ENCODE assay signal across 14 mouse cellular contexts in the genomic region with DNA sequence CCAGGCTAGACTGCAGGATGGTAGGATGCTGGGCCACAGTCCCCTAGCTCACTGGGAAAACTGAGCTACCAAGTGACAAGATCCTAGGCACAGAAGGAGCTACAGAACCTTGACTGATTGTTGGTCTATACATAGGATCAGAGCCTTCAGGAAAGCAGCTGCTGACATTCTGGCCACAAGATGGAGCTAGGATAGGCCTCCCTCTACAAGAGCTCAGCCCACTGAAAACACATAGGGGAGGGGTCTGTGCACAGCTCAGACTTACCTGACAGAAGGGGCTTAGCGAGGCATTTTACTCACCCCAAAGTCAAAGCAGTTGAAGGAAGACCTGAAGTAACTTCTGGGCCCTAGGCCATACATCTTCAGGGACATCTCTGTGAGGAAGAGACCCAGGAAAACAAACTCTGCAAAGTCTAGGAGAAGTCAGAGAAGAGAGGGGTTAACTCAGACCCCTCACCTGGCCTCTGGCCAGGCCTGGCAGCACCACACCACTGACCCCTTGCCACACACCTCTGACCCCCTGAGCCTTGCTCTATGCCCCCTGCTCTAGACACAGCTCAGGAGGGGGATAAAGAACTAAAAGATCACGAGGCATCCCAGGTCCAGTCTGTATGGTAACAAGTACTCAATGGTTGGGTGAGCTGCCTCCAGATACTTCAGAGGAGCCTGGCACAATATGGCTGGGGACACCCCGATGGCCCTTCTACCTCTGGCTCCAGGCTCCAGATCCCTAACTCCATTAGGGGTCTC.
DNase-seq lines count a peak whose midpoint lies in the region; ATAC-seq and TF ChIP-seq lines count a peak whose summit lies in the region.
"Had no signal": no experiment of that assay in that cellular context is flagged by ENCODE, and none has a peak within 500 bp of the region (broad histone marks: within the 10 kb centered on the region; RNA-seq: fewer than 3 reads in every experiment).

No protein-coding gene starts in this region.

- H3K9me3 ChIP-seq in heart, postnatal 0 days (replicated peaks; ENCODE audit: control insufficient read depth, low read length), result no peaks in the 10 kb centered on the region
- H3K9me3 ChIP-seq in midbrain, postnatal 0 days (ENCODE audit: low read length), result no peaks in the 10 kb centered on the region
- no peaks in the 10 kb centered on the region for H3K9me3 ChIP-seq in midbrain, embryonic 15.5 days
- H3K9me3 ChIP-seq: embryonic facial prominence, embryonic 13.5 days; forebrain, embryonic 10.5 days had no signal

- TF ChIP-seq CTCF in heart, postnatal 0 days (IDR thresholded peaks at IDR 0.05; ENCODE audit: low read depth), result peak; percentile 16; the same call in 1 of the 2 replicates
- peak; percentile 44 for TF ChIP-seq CTCF in midbrain, postnatal 0 days (IDR thresholded peaks at IDR 0.05)
- peak; percentile 5; the same call in 1 of the 2 replicates for TF ChIP-seq CTCF in brain, embryonic 14.5 days (IDR thresholded peaks at IDR 0.05; ENCODE audit: borderline replicate concordance, extremely low read depth, insufficient read depth, insufficient read length)

- no peak for TF ChIP-seq EP300 in heart, postnatal 0 days (IDR thresholded peaks at IDR 0.05; ENCODE audit: low read depth)

- H3K27me3 ChIP-seq in heart, postnatal 0 days (ENCODE audit: control insufficient read depth, insufficient read depth, low read length), result 0 out of 2 replicates have a peak, but pooled peaks cover 3% of the 10 kb centered on the region
- H3K27me3 ChIP-seq in midbrain, postnatal 0 days (ENCODE audit: insufficient read depth, low read length), result no peaks in the 10 kb centered on the region
- H3K27me3 ChIP-seq in midbrain, embryonic 15.5 days (replicated peaks), result no peaks in the 10 kb centered on the region
- H3K27me3 ChIP-seq: embryonic facial prominence, embryonic 13.5 days had no signal

- no peak overlapping the region for H3K4me3 ChIP-seq in heart, postnatal 0 days (ENCODE audit: low read depth, low read length)
- no peak overlapping the region for H3K4me3 ChIP-seq in midbrain, postnatal 0 days (ENCODE audit: low read depth, low read length)
- no peak overlapping the region for H3K4me3 ChIP-seq in midbrain, embryonic 15.5 days
- H3K4me3 ChIP-seq: embryonic facial prominence, embryonic 13.5 days; forebrain, embryonic 10.5 days had no signal

- no peaks in the 10 kb centered on the region for H3K36me3 ChIP-seq in heart, postnatal 0 days (replicated peaks; ENCODE audit: control insufficient read depth, insufficient read depth, low read length)
- peaks cover 81% of the 10 kb centered on the region for H3K36me3 ChIP-seq in midbrain, postnatal 0 days (ENCODE audit: insufficient read depth, low read length)
- peaks cover 50% of the 10 kb centered on the region for H3K36me3 ChIP-seq in midbrain, embryonic 15.5 days (replicated peaks)
- H3K36me3 ChIP-seq: embryonic facial prominence, embryonic 13.5 days; forebrain, embryonic 10.5 days had no signal

- no peak for ATAC-seq in heart, postnatal 0 days (ENCODE audit: insufficient read depth, low read depth)
- no peak for ATAC-seq in midbrain, postnatal 0 days (ENCODE audit: low FRiP score)
- ATAC-seq in midbrain, embryonic 15.5 days (replicated peaks), result no peak

- TF ChIP-seq POLR2A in brain, embryonic 14.5 days (IDR thresholded peaks at IDR 0.05; ENCODE audit: borderline replicate concordance, extremely low read depth, insufficient read depth, insufficient read length, poor library complexity, severe bottlenecking), result no peak

- intact Hi-C loops in heart, postnatal 14 days (cut with DNase I), result no loop called here

- DNase-seq in heart, postnatal 0 days (ENCODE audit: low spot score), result no peak
- DNase-seq in heart, postnatal 14 days, result no peak
- DNase-seq in midbrain, postnatal 0 days (ENCODE audit: low spot score), result no peak
- no peak for DNase-seq in brain, embryonic 14.5 days (ENCODE audit: low read depth)
- DNase-seq in thymus, postnatal 14 days, result peak; percentile 41
- DNase-seq in embryo, embryonic 9.5 days (ENCODE audit: extremely low spot score), result no peak
- DNase-seq: cerebellum, postnatal 36 days; heart, postnatal 36 days; lung, adult 18-20 months; midbrain, embryonic 14.5 days had no signal

- H3K4me2 ChIP-seq in heart, postnatal 0 days (ENCODE audit: low read depth, low read length), result no peak overlapping the region
- no peak overlapping the region for H3K4me2 ChIP-seq in midbrain, postnatal 0 days (ENCODE audit: low read depth, low read length, poor library complexity, severe bottlenecking)
- H3K4me2 ChIP-seq in midbrain, embryonic 15.5 days, result no peak overlapping the region
- H3K4me2 ChIP-seq: embryonic facial prominence, embryonic 13.5 days had no signal

- H3K9ac ChIP-seq in heart, postnatal 0 days (replicated peaks; ENCODE audit: low read depth, low read length), result no peak overlapping the region
- H3K9ac ChIP-seq in midbrain, postnatal 0 days (replicated peaks; ENCODE audit: low read length, poor library complexity, severe bottlenecking), result no peak overlapping the region
- H3K9ac ChIP-seq in midbrain, embryonic 15.5 days, result no peak overlapping the region
- H3K9ac ChIP-seq: embryonic facial prominence, embryonic 13.5 days had no signal

- no peak overlapping the region for H3K27ac ChIP-seq in heart, postnatal 0 days (ENCODE audit: low read depth)
- no peak overlapping the region for H3K27ac ChIP-seq in midbrain, postnatal 0 days (ENCODE audit: low read depth, low read length)
- H3K27ac ChIP-seq in midbrain, embryonic 15.5 days, result no peak overlapping the region
- H3K27ac ChIP-seq: embryonic facial prominence, embryonic 13.5 days; forebrain, embryonic 10.5 days; macrophage had no signal

- no peaks in the 10 kb centered on the region for H3K4me1 ChIP-seq in heart, postnatal 0 days (ENCODE audit: control insufficient read depth, insufficient read depth)
- H3K4me1 ChIP-seq in midbrain, postnatal 0 days (ENCODE audit: insufficient read depth, low read length), result no peaks in the 10 kb centered on the region
- no peaks in the 10 kb centered on the region for H3K4me1 ChIP-seq in midbrain, embryonic 15.5 days
- H3K4me1 ChIP-seq: embryonic facial prominence, embryonic 13.5 days; forebrain, embryonic 10.5 days had no signal

- 71% methylated on average over 3 of the region's 3 CpGs for WGBS in heart, postnatal 0 days
- WGBS in midbrain, postnatal 0 days, result 80% methylated on average over 3 of the region's 3 CpGs
- WGBS in midbrain, embryonic 15.5 days, result 85% methylated on average over 3 of the region's 3 CpGs
